Mouse (Mus musculus): Measurements from ENCODE around the gene Mtus2.

DNA sequence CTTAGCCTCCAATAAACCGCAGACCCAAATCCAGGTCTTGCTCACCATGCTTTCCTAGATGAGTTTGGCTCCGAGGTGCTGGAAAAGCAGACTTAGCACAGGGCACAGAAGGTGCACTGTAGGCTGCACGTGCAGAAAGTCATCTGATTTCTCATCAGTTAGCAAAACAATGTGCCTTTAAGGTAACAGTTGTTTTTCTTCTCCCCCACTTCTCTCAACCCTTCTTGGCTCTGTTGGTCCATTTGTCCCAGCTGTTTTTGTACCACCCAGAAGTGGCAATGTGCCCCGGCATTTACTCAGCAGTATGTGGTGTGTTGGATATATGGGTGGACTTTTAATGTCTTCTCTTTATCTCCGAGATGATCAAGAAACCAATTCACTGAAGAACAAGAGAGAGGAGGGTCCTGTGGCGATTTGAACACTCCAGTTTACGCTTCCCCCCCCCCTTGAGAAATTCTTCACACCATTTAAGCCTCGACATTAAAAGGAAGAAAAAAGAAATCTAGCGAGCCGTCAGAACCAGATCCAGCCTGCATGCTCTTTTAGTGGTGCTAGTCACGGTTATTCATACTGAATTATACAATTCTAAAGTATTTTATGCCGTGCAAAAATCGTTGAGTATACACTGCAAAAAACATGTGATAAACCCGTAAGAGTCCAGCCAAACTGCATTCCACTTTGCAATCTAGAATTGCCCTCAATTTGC, 194.9 kb downstream of the Mtus2 start:
- no peak for TF ChIP-seq POLR2A (IDR thresholded peaks at IDR 0.05; ENCODE audit: low read depth, low read length)
- TF ChIP-seq CTCF (conservative IDR thresholded peaks at IDR 0.05 in 1 of 2, IDR thresholded peaks at IDR 0.05 in 1 of 2; ENCODE audit: low read depth in 2 of 2, low read length in 2 of 2), result no peak
- no peak for TF ChIP-seq USF1 (IDR thresholded peaks at IDR 0.05; ENCODE audit: low read depth, low read length)
- no peak for TF ChIP-seq NRF1 (IDR thresholded peaks at IDR 0.05; ENCODE audit: low read depth, low read length)
- no peak for TF ChIP-seq GABPA (IDR thresholded peaks at IDR 0.05; ENCODE audit: insufficient replicate concordance, low read depth, low read length)
- no peak for TF ChIP-seq NELFE (IDR thresholded peaks at IDR 0.05; ENCODE audit: low read depth, low read length)
- no peak for TF ChIP-seq MAZ (IDR thresholded peaks at IDR 0.05; ENCODE audit: low read depth, low read length)
- no peak for TF ChIP-seq KAT2A (IDR thresholded peaks at IDR 0.05; ENCODE audit: insufficient replicate concordance, low read length)

Measured in CH12.LX (cell line).